Mouse (Mus musculus) forebrain, embryonic 12.5 days (tissue): ENCODE measurements around the gene Ntan1. TPM values are rescaled to one million over a fixed set of nuclear protein-coding genes. Genes with fewer than 3 reads are reported as not detected.
"Not testable (repeated sequence)": the region's sequence is repeated elsewhere in the genome, so short reads cannot be mapped to it uniquely, and the experiment has no call there.

Experiments used
- ATAC-seq: fragments of 200-750 bp; cut with Nextera tagmentation; 2 replicates; pipeline ENCODE4 v1.8.0; 2017; ENCODE audit warnings: moderate TSS enrichment; ENCODE audit not compliant: low FRiP score
- H3K27ac ChIP-seq: fragments of 300-500 bp; sonication (generic); 2 replicates; pipeline ENCODE4 v1.5.1; 2016; ENCODE audit warnings: mild to moderate bottlenecking
- H3K27me3 ChIP-seq: fragments of 300-500 bp; sonication (generic); 2 replicates; pipeline ENCODE4 v1.6.1; 2016; ENCODE audit warnings: mild to moderate bottlenecking
- H3K36me3 ChIP-seq: fragments of 300-500 bp; sonication (generic); replicated peaks from 2 replicates; pipeline ENCODE4 v1.6.1; 2016; ENCODE audit warnings: mild to moderate bottlenecking
- H3K4me1 ChIP-seq: fragments of 300-500 bp; sonication (generic); 2 replicates; pipeline ENCODE4 v1.6.1; 2016
- H3K4me2 ChIP-seq: fragments of 300-500 bp; sonication (generic); 2 replicates; pipeline ENCODE4 v1.6.1; 2016; ENCODE audit warnings: mild to moderate bottlenecking, moderate library complexity
- H3K4me3 ChIP-seq: fragments of 300-500 bp; sonication (generic); replicated peaks from 2 replicates; pipeline ENCODE4 v1.5.1; 2016; ENCODE audit warnings: mild to moderate bottlenecking
- H3K9ac ChIP-seq: fragments of 300-500 bp; sonication (generic); 2 replicates; pipeline ENCODE4 v1.6.1; 2016; ENCODE audit warnings: mild to moderate bottlenecking
- H3K9me3 ChIP-seq: fragments of 300-500 bp; sonication (generic); 2 replicates; pipeline ENCODE4 v1.6.1; 2016
- WGBS: fragments of 180-500 bp; shearing (Covaris S2); methylation state at CpG from one replicate; pipeline ENCODE4 v1.1.7; 2016; 5-methylcytosine and 5-hydroxymethylcytosine counted together
- polyA plus RNA-seq: library from polyadenylated mRNA; unstranded; fragments of >200 nt; fragmentation: Nextera tagmentation; extraction: Ambion mirVana; gene quantifications from 2 replicates; pipeline ENCODE4 v1.2.1, GENCODE M21; 2016

Ntan1 gene
- polyA plus RNA-seq: 177 and 186 TPM in 2 replicates

- Histone ChIP-seq H3K4me3 (peak within 1 kb of the TSS; percentile 74), H3K27me3 (no peaks in the 10 kb centered on the region), H3K4me1 (peaks cover 22% of the 10 kb centered on the region), H3K36me3 (peaks cover 22% of the 10 kb centered on the region), H3K4me2 (peak within 1 kb of the TSS; percentile 74), H3K9ac (peak within 1 kb of the TSS; percentile 80), H3K27ac (peak within 1 kb of the TSS; percentile 96), H3K9me3 (no peaks in the 10 kb centered on the region)
- ATAC-seq: peak; percentile 95
- under 1% methylated on average over 58 of the region's 58 CpGs for WGBS
Measured at GRCm38 (mm10) chr16:13818560-13819393, at the start of gene Ntan1. Gene Ntan1, plus strand, starts transcription at chr16:13818845.

GRCm38 (mm10) chr16:13771603-13772002 lies 47.0 kb upstream of the Ntan1 start:
- H3K4me3 ChIP-seq, H3K4me1 ChIP-seq, H3K36me3 ChIP-seq, H3K27me3 ChIP-seq, H3K9me3 ChIP-seq, ATAC-seq, H3K27ac ChIP-seq, H3K9ac ChIP-seq, H3K4me2 ChIP-seq: not testable (repeated sequence)
- 84% methylated on average over 4 of the region's 4 CpGs for WGBS

GRCm38 (mm10) chr16:13772051-13772450 lies 46.6 kb upstream of the Ntan1 start:
- not testable (repeated sequence) for H3K9ac ChIP-seq, H3K4me2 ChIP-seq, H3K27me3 ChIP-seq, ATAC-seq, H3K4me1 ChIP-seq, H3K27ac ChIP-seq, H3K36me3 ChIP-seq, H3K4me3 ChIP-seq, H3K9me3 ChIP-seq
- WGBS: 84% methylated on average over 5 of the region's 5 CpGs

GRCm38 (mm10) chr16:13774011-13774410 lies 44.6 kb upstream of the Ntan1 start:
- H3K27me3 ChIP-seq, H3K4me1 ChIP-seq, H3K27ac ChIP-seq, ATAC-seq, H3K4me2 ChIP-seq, H3K9ac ChIP-seq, H3K36me3 ChIP-seq, H3K4me3 ChIP-seq, H3K9me3 ChIP-seq: not testable (repeated sequence)
- 95% methylated on average over 2 of the region's 2 CpGs for WGBS

GRCm38 (mm10) chr16:13774651-13775050 lies 44.0 kb upstream of the Ntan1 start:
- not testable (repeated sequence) for H3K36me3 ChIP-seq, H3K27ac ChIP-seq, H3K9ac ChIP-seq, H3K4me3 ChIP-seq, ATAC-seq, H3K27me3 ChIP-seq, H3K4me2 ChIP-seq, H3K4me1 ChIP-seq, H3K9me3 ChIP-seq
- WGBS: 86% methylated on average over 3 of the region's 3 CpGs

GRCm38 (mm10) chr16:13780353-13781036 lies 38.1 kb upstream of the Ntan1 start, which contains the start of gene Rrn3:
Gene Rrn3, plus strand, starts transcription at chr16:13780708.
- Histone ChIP-seq H3K9ac (peak within 1 kb of the TSS; percentile 84), H3K36me3 (peaks cover 22% of the 10 kb centered on the region), H3K4me2 (peak within 1 kb of the TSS; percentile 77), H3K4me3 (peak within 1 kb of the TSS; percentile 87), H3K27me3 (no peaks in the 10 kb centered on the region), H3K27ac (peak within 1 kb of the TSS; percentile 81), H3K9me3 (no peaks in the 10 kb centered on the region), H3K4me1 (peaks cover 22% of the 10 kb centered on the region)
- WGBS: under 1% methylated on average over 57 of the region's 57 CpGs
- peak; percentile 99 for ATAC-seq

- 41% methylated on average over 8 of the region's 8 CpGs for WGBS
- Histone ChIP-seq H3K4me3 (peak overlapping the region; percentile 87), H3K36me3 (peaks cover 29% of the 10 kb centered on the region), H3K9me3 (no peaks in the 10 kb centered on the region), H3K27me3 (no peaks in the 10 kb centered on the region), H3K4me2 (peak overlapping the region; percentile 77), H3K27ac (no peak overlapping the region), H3K4me1 (peaks cover 22% of the 10 kb centered on the region), H3K9ac (peak overlapping the region; percentile 84)
- 0 out of 2 replicates have a peak, but pooled peaks have one; percentile 27 for ATAC-seq
Measured at GRCm38 (mm10) chr16:13781216-13781615, 37.4 kb upstream of the Ntan1 start.

- Histone ChIP-seq H3K4me2 (no peak overlapping the region), H3K27me3 (no peaks in the 10 kb centered on the region), H3K4me1 (peaks cover 14% of the 10 kb centered on the region), H3K36me3 (peaks cover 67% of the 10 kb centered on the region), H3K27ac (no peak overlapping the region), H3K9ac (no peak overlapping the region), H3K4me3 (no peak overlapping the region), H3K9me3 (no peaks in the 10 kb centered on the region)
- no peak for ATAC-seq
- WGBS: 87% methylated on average over 3 of the region's 3 CpGs
Measured at GRCm38 (mm10) chr16:13785932-13786331, 32.7 kb upstream of the Ntan1 start.

- WGBS: 100% methylated on average over 2 of the region's 2 CpGs
- not testable (repeated sequence) for H3K4me1 ChIP-seq, ATAC-seq, H3K4me3 ChIP-seq, H3K9me3 ChIP-seq, H3K27me3 ChIP-seq, H3K27ac ChIP-seq, H3K9ac ChIP-seq, H3K4me2 ChIP-seq
- peaks cover 93% of the 10 kb centered on the region for H3K36me3 ChIP-seq
Measured at GRCm38 (mm10) chr16:13793441-13793840, 25.2 kb upstream of the Ntan1 start.

GRCm38 (mm10) chr16:13796746-13797175 lies 21.9 kb upstream of the Ntan1 start:
- Histone ChIP-seq H3K27ac (no peak overlapping the region), H3K4me1 (no peaks in the 10 kb centered on the region), H3K9me3 (no peaks in the 10 kb centered on the region), H3K27me3 (no peaks in the 10 kb centered on the region), H3K9ac (no peak overlapping the region), H3K4me2 (no peak overlapping the region), H3K36me3 (peaks cover 93% of the 10 kb centered on the region), H3K4me3 (no peak overlapping the region)
- no peak for ATAC-seq
- 95% methylated on average over 5 of the region's 5 CpGs for WGBS

GRCm38 (mm10) chr16:13801231-13801630 lies 17.4 kb upstream of the Ntan1 start:
- Histone ChIP-seq H3K4me1 (no peaks in the 10 kb centered on the region), H3K4me2 (no peak overlapping the region), H3K36me3 (peaks cover 89% of the 10 kb centered on the region), H3K27me3 (no peaks in the 10 kb centered on the region), H3K27ac (no peak overlapping the region), H3K4me3 (no peak overlapping the region), H3K9me3 (no peaks in the 10 kb centered on the region), H3K9ac (no peak overlapping the region)
- 96% methylated on average over 4 of the region's 4 CpGs for WGBS
- ATAC-seq: no peak

- Histone ChIP-seq H3K4me3 (no peak overlapping the region), H3K4me2 (no peak overlapping the region), H3K9me3 (no peaks in the 10 kb centered on the region), H3K36me3 (peaks cover 91% of the 10 kb centered on the region), H3K27ac (no peak overlapping the region), H3K9ac (no peak overlapping the region), H3K27me3 (no peaks in the 10 kb centered on the region), H3K4me1 (no peaks in the 10 kb centered on the region)
- 81% methylated on average over 5 of the region's 5 CpGs for WGBS
- no peak for ATAC-seq
Measured at GRCm38 (mm10) chr16:13804666-13805065, 14.0 kb upstream of the Ntan1 start.
